Mouse (Mus musculus) cerebellum, postnatal 14 days (tissue): ENCODE results near the gene Grasp.

Source experiments
- DNase-seq, 2 experiments: peaks; one replicate each; pipeline ENCODE4 v3.0.0; 2021; ENCODE audit warnings: mixed read lengths in 2 of 2

The Grasp gene

GRCm38 (mm10) chr15:101228866-101229590 is 5.0 kb downstream of the Grasp start:
- no peak for DNase-seq

- DNase-seq: no peak
Measured at GRCm38 (mm10) chr15:101230503-101230902, 6.5 kb downstream of the Grasp start.

- peak in 1 of 2 experiments; percentile 50 for DNase-seq
Measured at GRCm38 (mm10) chr15:101230995-101231647, 7.1 kb downstream of the Grasp start.

- DNase-seq: no peak
Measured at GRCm38 (mm10) chr15:101231648-101232180, 7.7 kb downstream of the Grasp start.

GRCm38 (mm10) chr15:101232607-101233006 is 8.6 kb downstream of the Grasp start:
- no peak for DNase-seq

GRCm38 (mm10) chr15:101233183-101233582 is 9.2 kb downstream of the Grasp start:
- no peak for DNase-seq

- no peak for DNase-seq
Measured at GRCm38 (mm10) chr15:101233641-101234275, 9.8 kb downstream of the Grasp start.

- no peak for DNase-seq
Measured at GRCm38 (mm10) chr15:101234611-101235341, 10.8 kb downstream of the Grasp start.

GRCm38 (mm10) chr15:101235342-101235698 is 11.3 kb downstream of the Grasp start:
- no peak for DNase-seq

GRCm38 (mm10) chr15:101235728-101236327 is 11.8 kb downstream of the Grasp start:
- DNase-seq: no peak

- DNase-seq: peak; percentile 73 to 83
Measured at GRCm38 (mm10) chr15:101236878-101237277, 12.9 kb downstream of the Grasp start.

GRCm38 (mm10) chr15:101238885-101239511 is 15.0 kb downstream of the Grasp start:
- peak; percentile 77 to 82 for DNase-seq

GRCm38 (mm10) chr15:101239821-101240220 is 15.8 kb downstream of the Grasp start:
- no peak for DNase-seq

GRCm38 (mm10) chr15:101240799-101241204 is 16.8 kb downstream of the Grasp start:
- peak; percentile 92 for DNase-seq

GRCm38 (mm10) chr15:101241236-101241635 is 17.2 kb downstream of the Grasp start:
- no peak for DNase-seq

- no peak for DNase-seq
Measured at GRCm38 (mm10) chr15:101241853-101242252, 17.9 kb downstream of the Grasp start.

GRCm38 (mm10) chr15:101242645-101243044 is 18.7 kb downstream of the Grasp start:
- DNase-seq: peak; percentile 87 to 89

- no peak for DNase-seq
Measured at GRCm38 (mm10) chr15:101244012-101244411, 20.0 kb downstream of the Grasp start.

GRCm38 (mm10) chr15:101246231-101247154 is 22.5 kb downstream of the Grasp start:
- peak; percentile 93 to 96 for DNase-seq

GRCm38 (mm10) chr15:101247155-101247498 is 23.1 kb downstream of the Grasp start:
- no peak for DNase-seq
